Mouse (Mus musculus) hindbrain, postnatal 0 days (tissue): ENCODE results near the gene Gnas. TPM values are rescaled to one million over a fixed set of nuclear protein-coding genes. Genes with fewer than 3 reads are reported as not detected.

Experiments
- ATAC-seq: fragments of 200-750 bp; cut with Nextera tagmentation; 2 replicates; pipeline ENCODE4 v1.8.0; 2017; ENCODE audit warnings: mild to moderate bottlenecking, moderate TSS enrichment, moderate library complexity
- DNase-seq: peaks from one replicate; pipeline ENCODE4 v3.0.0-alpha.2; 2015; ENCODE audit warnings: low spot score
- H3K27ac ChIP-seq: fragments of 300-500 bp; sonication (generic); 2 replicates; pipeline ENCODE4 v1.5.1; 2014; ENCODE audit warnings: mild to moderate bottlenecking
- H3K27me3 ChIP-seq: fragments of 300-500 bp; sonication (generic); 2 replicates; pipeline ENCODE4 v1.6.1; 2014; ENCODE audit warnings: low read length, mixed read lengths; ENCODE audit not compliant: insufficient read depth
- H3K36me3 ChIP-seq: fragments of 300-500 bp; sonication (generic); 2 replicates; pipeline ENCODE4 v1.6.1; 2014; ENCODE audit warnings: low read length, mixed read lengths; ENCODE audit not compliant: insufficient read depth
- H3K4me1 ChIP-seq: fragments of 300-500 bp; sonication (generic); 2 replicates; pipeline ENCODE4 v1.6.1; 2014; ENCODE audit warnings: antibody characterized with exemption, low read length, mixed read lengths; ENCODE audit not compliant: insufficient read depth
- H3K4me2 ChIP-seq: fragments of 300-500 bp; sonication (generic); 2 replicates; pipeline ENCODE4 v1.6.1; 2014; ENCODE audit warnings: low read depth, mild to moderate bottlenecking, low read length, moderate library complexity, mixed read lengths
- H3K4me3 ChIP-seq: fragments of 300-500 bp; sonication (generic); 2 replicates; pipeline ENCODE4 v1.5.1; 2014; ENCODE audit warnings: low read length
- H3K9ac ChIP-seq: fragments of 300-500 bp; sonication (generic); replicated peaks from 2 replicates; pipeline ENCODE4 v1.6.1; 2014; ENCODE audit warnings: mild to moderate bottlenecking, low read length, moderate library complexity, mixed read lengths
- H3K9me3 ChIP-seq: fragments of 300-500 bp; sonication (generic); 2 replicates; pipeline ENCODE4 v1.6.1; 2016; ENCODE audit warnings: low read length, mixed read lengths
- CTCF ChIP-seq: IDR thresholded peaks from 2 replicates; pipeline ENCODE4 v1.5.1; 2016; ENCODE audit warnings: antibody characterized with exemption, control low read depth, low read depth
- WGBS: fragments of 180-500 bp; shearing (Covaris S2); extraction: QIAGEN DNeasy Blood & Tissue Kit; methylation state at CpG from one replicate; pipeline ENCODE4 v1.1.7; 2014; 5-methylcytosine and 5-hydroxymethylcytosine counted together
- polyA plus RNA-seq: library from polyadenylated mRNA; unstranded; fragments of >200 nt; fragmentation: Nextera tagmentation; extraction: Ambion mirVana; gene quantifications from 2 replicates; pipeline ENCODE4 v1.2.1, GENCODE M21; 2015
- total RNA-seq: library from RNA; depleted of rRNA; stranded (reverse); fragments of >200 nt; gene quantifications from 2 replicates; pipeline ENCODE4 v1.2.3, GENCODE M21; 2014

Gnas gene
- total and polyA plus RNA-seq, 2 experiments from 2014 or later: 1,738 to 1,873 TPM

GRCm38 (mm10) chr2:174283341-174283740 is 779 bp upstream of the Gnas start:
- 59% methylated on average over 11 of the region's 11 CpGs for WGBS
- no peak overlapping the region for H3K27ac ChIP-seq
- TF ChIP-seq CTCF: no peak; the same call in 1 of the 2 replicates
- peak overlapping the region; percentile 22; the same call in 1 of the 2 replicates for H3K4me3 ChIP-seq
- DNase-seq: no peak
- H3K36me3 ChIP-seq: peaks cover 3% of the 10 kb centered on the region; the same call in 1 of the 2 replicates
- no peak for ATAC-seq
- H3K27me3 ChIP-seq: peaks cover 16% of the 10 kb centered on the region
- no peaks in the 10 kb centered on the region for H3K9me3 ChIP-seq
- peak overlapping the region; percentile 43 for H3K4me2 ChIP-seq
- no peaks in the 10 kb centered on the region for H3K4me1 ChIP-seq
- no peak overlapping the region for H3K9ac ChIP-seq

- H3K4me2 ChIP-seq: peak overlapping the region; percentile 43
- H3K27me3 ChIP-seq: peaks cover 25% of the 10 kb centered on the region
- no peak for DNase-seq
- no peaks in the 10 kb centered on the region for H3K9me3 ChIP-seq
- peak overlapping the region; percentile 22 for H3K4me3 ChIP-seq
- no peak overlapping the region for H3K27ac ChIP-seq
- TF ChIP-seq CTCF: no peak
- no peak for ATAC-seq
- no peak overlapping the region for H3K9ac ChIP-seq
- H3K4me1 ChIP-seq: no peaks in the 10 kb centered on the region
- H3K36me3 ChIP-seq: peaks cover 3% of the 10 kb centered on the region; the same call in 1 of the 2 replicates
- WGBS: 44% methylated on average over 58 of the region's 58 CpGs
Measured at GRCm38 (mm10) chr2:174284807-174285457, 812 bp downstream of the Gnas start.

- Histone ChIP-seq H3K4me1 (no peaks in the 10 kb centered on the region), H3K4me3 (peak overlapping the region; percentile 2; the same call in 1 of the 2 replicates), H3K27ac (no peak overlapping the region), H3K27me3 (peaks cover 25% of the 10 kb centered on the region), H3K9ac (no peak overlapping the region), H3K9me3 (no peaks in the 10 kb centered on the region), H3K4me2 (no peak overlapping the region), H3K36me3 (peaks cover 3% of the 10 kb centered on the region; the same call in 1 of the 2 replicates)
- TF ChIP-seq CTCF: no peak
- ATAC-seq (no peak), DNase-seq (no peak)
- WGBS: 52% methylated on average over 34 of the region's 34 CpGs
Measured at GRCm38 (mm10) chr2:174285921-174286470, 1.9 kb downstream of the Gnas start.

- WGBS: 33% methylated on average over 7 of the region's 7 CpGs
- Histone ChIP-seq H3K9me3 (no peaks in the 10 kb centered on the region), H3K9ac (no peak overlapping the region), H3K27ac (no peak overlapping the region), H3K27me3 (peaks cover 25% of the 10 kb centered on the region), H3K4me3 (no peak overlapping the region), H3K36me3 (peaks cover 3% of the 10 kb centered on the region; the same call in 1 of the 2 replicates), H3K4me2 (no peak overlapping the region), H3K4me1 (no peaks in the 10 kb centered on the region)
- TF ChIP-seq CTCF: no peak
- DNase-seq: no peak
- no peak for ATAC-seq
Measured at GRCm38 (mm10) chr2:174287921-174288320, 3.8 kb downstream of the Gnas start.

GRCm38 (mm10) chr2:174288673-174289430 is 4.7 kb downstream of the Gnas start:
- peaks cover 3% of the 10 kb centered on the region; the same call in 1 of the 2 replicates for H3K36me3 ChIP-seq
- 51% methylated on average over 12 of the region's 12 CpGs for WGBS

GRCm38 (mm10) chr2:174291029-174291661 is 7.0 kb downstream of the Gnas start:
- DNase-seq: no peak
- WGBS: 46% methylated on average over 8 of the region's 8 CpGs
- Histone ChIP-seq H3K36me3 (no peaks in the 10 kb centered on the region), H3K4me2 (peak overlapping the region; percentile 53), H3K4me1 (no peaks in the 10 kb centered on the region), H3K9ac (no peak overlapping the region), H3K27me3 (peaks cover 14% of the 10 kb centered on the region), H3K9me3 (no peaks in the 10 kb centered on the region), H3K4me3 (no peak overlapping the region; the same call in 1 of the 2 replicates), H3K27ac (no peak overlapping the region)
- TF ChIP-seq CTCF: no peak
- no peak for ATAC-seq

More at GRCm38 (mm10) chr2:174288673-174289430, 4.7 kb downstream of the Gnas start:
- Histone ChIP-seq H3K4me1 (no peaks in the 10 kb centered on the region), H3K4me2 (no peak overlapping the region), H3K9ac (no peak overlapping the region), H3K9me3 (no peaks in the 10 kb centered on the region), H3K27me3 (peaks cover 25% of the 10 kb centered on the region), H3K4me3 (no peak overlapping the region), H3K27ac (no peak overlapping the region)
- ATAC-seq (no peak), DNase-seq (no peak)
- TF ChIP-seq CTCF: no peak
